Mouse (Mus musculus) forebrain, postnatal 0 days (tissue): ENCODE data around the gene Haspin. TPM values are rescaled to one million over a fixed set of nuclear protein-coding genes. Genes with fewer than 3 reads are reported as not detected.

Source experiments
- ATAC-seq: fragments of 200-750 bp; cut with Nextera tagmentation; 2 replicates; pipeline ENCODE4 v1.8.0; 2017; ENCODE audit warnings: mild to moderate bottlenecking, moderate library complexity
- DNase-seq: peaks from one replicate; pipeline ENCODE4 v3.0.0-alpha.2; 2015
- H3K27ac ChIP-seq: fragments of 300-500 bp; sonication (generic); 2 replicates; pipeline ENCODE4 v1.5.1; 2014; ENCODE audit warnings: low read depth, mild to moderate bottlenecking, antibody characterized with exemption, low read length, moderate library complexity, mixed read lengths
- H3K27me3 ChIP-seq: fragments of 300-500 bp; sonication (generic); 2 replicates; pipeline ENCODE4 v1.6.1; 2014; ENCODE audit warnings: mild to moderate bottlenecking, low read length, mixed read lengths; ENCODE audit not compliant: insufficient read depth
- H3K36me3 ChIP-seq: fragments of 300-500 bp; sonication (generic); 2 replicates; pipeline ENCODE4 v1.6.1; 2014; ENCODE audit warnings: mild to moderate bottlenecking, moderate library complexity; ENCODE audit not compliant: insufficient read depth
- H3K4me1 ChIP-seq: fragments of 300-500 bp; sonication (generic); 2 replicates; pipeline ENCODE4 v1.6.1; 2014; ENCODE audit warnings: antibody characterized with exemption; ENCODE audit not compliant: insufficient read depth
- H3K4me2 ChIP-seq: fragments of 300-500 bp; sonication (generic); 2 replicates; pipeline ENCODE4 v1.6.1; 2014; ENCODE audit warnings: low read depth, mild to moderate bottlenecking, moderate library complexity
- H3K4me3 ChIP-seq: fragments of 300-500 bp; sonication (generic); 2 replicates; pipeline ENCODE4 v1.5.1; 2014; ENCODE audit warnings: low read depth, low read length, mixed read lengths
- H3K9ac ChIP-seq: fragments of 300-500 bp; sonication (generic); 2 replicates; pipeline ENCODE4 v1.6.1; 2014; ENCODE audit warnings: mild to moderate bottlenecking
- H3K9me3 ChIP-seq: fragments of 300-500 bp; sonication (generic); 2 replicates; pipeline ENCODE4 v1.6.1; 2016; ENCODE audit warnings: low read length
- CTCF ChIP-seq: sonication (generic); IDR thresholded peaks from 2 replicates; pipeline ENCODE4 v1.5.1; 2016; ENCODE audit warnings: antibody characterized with exemption, control low read depth, low read depth
- WGBS: fragments of 180-500 bp; shearing (Covaris S2); extraction: QIAGEN DNeasy Blood & Tissue Kit; methylation state at CpG from one replicate; pipeline ENCODE4 v1.1.7; 2014; 5-methylcytosine and 5-hydroxymethylcytosine counted together
- polyA plus RNA-seq: library from polyadenylated mRNA; unstranded; fragments of >200 nt; fragmentation: Nextera tagmentation; extraction: Ambion mirVana; gene quantifications from 2 replicates; pipeline ENCODE4 v1.2.1, GENCODE M21; 2015
- total RNA-seq: library from RNA; depleted of rRNA; stranded (reverse); fragments of >200 nt; gene quantifications from 2 replicates; pipeline ENCODE4 v1.2.3, GENCODE M21; 2014; rRNA removed

Gene Haspin
- total and polyA plus RNA-seq, 2 experiments from 2014 or later, result 2.0 to 2.4 TPM

- H3K27me3 ChIP-seq, result no peaks in the 10 kb centered on the region
- no peaks in the 10 kb centered on the region for H3K36me3 ChIP-seq
- H3K9ac ChIP-seq, result no peak within 1 kb of the TSS
- ATAC-seq, result no peak
- no peak within 1 kb of the TSS for H3K4me3 ChIP-seq
- no peaks in the 10 kb centered on the region for H3K4me1 ChIP-seq
- 87% methylated on average over 4 of the region's 4 CpGs for WGBS
- no peak for TF ChIP-seq CTCF
- no peaks in the 10 kb centered on the region for H3K9me3 ChIP-seq
- H3K4me2 ChIP-seq, result no peak within 1 kb of the TSS
- no peak within 1 kb of the TSS for H3K27ac ChIP-seq
- DNase-seq, result no peak
Measured at GRCm38 (mm10) chr11:73090283-73090682, 47.8 kb downstream of the Haspin start, which contains the start of gene Itgae. TSS of gene Itgae (plus strand) at chr11:73090583.

DNA sequence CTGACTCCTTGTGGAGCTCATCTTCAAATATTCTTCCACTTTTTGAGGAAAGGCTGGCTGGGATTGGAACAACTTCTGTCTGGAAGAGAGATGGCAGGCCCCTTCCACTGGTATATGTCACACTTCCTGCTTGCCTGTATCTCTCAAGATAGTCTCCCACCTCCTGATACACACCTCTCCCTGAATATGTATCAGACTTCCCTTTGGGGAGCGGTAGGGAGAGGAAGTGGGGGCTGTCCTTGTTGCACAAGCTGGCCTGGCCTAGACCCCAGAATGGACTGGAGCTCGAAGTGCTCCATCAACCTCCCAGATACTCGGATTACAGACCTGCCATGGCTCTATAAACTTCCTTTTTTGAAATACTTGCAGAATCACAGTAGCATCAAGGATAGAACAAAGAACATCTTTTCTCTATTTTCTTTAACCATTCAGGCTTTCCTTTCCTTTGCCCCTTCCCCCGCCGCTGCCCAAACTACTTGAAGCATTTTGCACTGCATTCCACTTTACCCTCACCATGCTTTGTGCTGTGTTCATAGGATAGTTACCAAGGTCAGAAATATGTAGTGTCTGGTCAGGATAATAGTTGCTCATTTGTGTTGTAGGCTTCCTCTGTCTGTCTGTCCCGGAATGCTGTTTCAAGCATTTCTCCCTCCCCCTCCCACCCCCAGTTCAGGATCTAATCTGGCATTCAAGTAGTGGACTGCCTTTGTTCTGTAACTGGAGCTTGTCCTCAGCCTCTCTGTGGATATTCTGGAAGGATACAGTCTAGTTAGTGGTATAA lies 50.2 kb downstream of the Haspin start:
- Histone ChIP-seq H3K9ac (no peak overlapping the region), H3K36me3 (no peaks in the 10 kb centered on the region), H3K4me2 (no peak overlapping the region), H3K4me1 (no peaks in the 10 kb centered on the region), H3K27me3 (no peaks in the 10 kb centered on the region), H3K4me3 (no peak overlapping the region), H3K27ac (no peak overlapping the region), H3K9me3 (no peaks in the 10 kb centered on the region)
- no peak for TF ChIP-seq CTCF
- ATAC-seq (no peak), DNase-seq (no peak)
- 43% methylated on average over 6 of the region's 6 CpGs for WGBS

Other genes with a start within 250 kb of the Haspin start
- gene Atp2a3, start 177.1 kb downstream of the Haspin start, total RNA-seq, result 1.5 and 1.6 TPM in 2 replicates
- gene Atp2a3, start 177.1 kb downstream of the Haspin start, polyA plus RNA-seq, result 1.7 and 2.4 TPM in 2 replicates
- 0.08 and 2.0 TPM in 2 replicates for gene P2rx1, start 139.2 kb downstream of the Haspin start, total RNA-seq
- 0.19 and 0.25 TPM in 2 replicates for gene P2rx1, start 139.2 kb downstream of the Haspin start, polyA plus RNA-seq
- gene Camkk1, start 119.3 kb downstream of the Haspin start, total RNA-seq, result 24.2 and 26.3 TPM in 2 replicates
- 22.9 and 25.1 TPM in 2 replicates for gene Camkk1, start 119.3 kb downstream of the Haspin start, polyA plus RNA-seq
- gene Ncbp3, start 90.5 kb downstream of the Haspin start, total RNA-seq, result 8.5 and 11.0 TPM in 2 replicates
- gene Ncbp3, start 90.5 kb downstream of the Haspin start, polyA plus RNA-seq, result 3.6 and 6.1 TPM in 2 replicates
- gene Itgae, start 47.7 kb downstream of the Haspin start, total RNA-seq, result 0.08 and 0.24 TPM in 2 replicates
- gene Itgae, start 47.7 kb downstream of the Haspin start, polyA plus RNA-seq, result 0.20 and 0.21 TPM in 2 replicates
- gene P2rx5, start 22.1 kb upstream of the Haspin start, total RNA-seq, result 0.46 and 0.57 TPM in 2 replicates
- gene P2rx5, start 22.1 kb upstream of the Haspin start, polyA plus RNA-seq, result 0.69 TPM in 2 replicates
- gene Emc6, start 38.7 kb upstream of the Haspin start, total RNA-seq, result 127 and 153 TPM in 2 replicates
- gene Emc6, start 38.7 kb upstream of the Haspin start, polyA plus RNA-seq, result 182 and 219 TPM in 2 replicates
- 52.2 and 59.5 TPM in 2 replicates for gene Tax1bp3, start 38.8 kb upstream of the Haspin start, total RNA-seq
- 122 and 137 TPM in 2 replicates for gene Tax1bp3, start 38.8 kb upstream of the Haspin start, polyA plus RNA-seq
- 15.3 and 17.0 TPM in 2 replicates for gene Ctns, start 60.7 kb upstream of the Haspin start, total RNA-seq
- 9.6 and 12.7 TPM in 2 replicates for gene Ctns, start 60.7 kb upstream of the Haspin start, polyA plus RNA-seq
- 0.85 and 1.8 TPM in 2 replicates for gene Shpk, start 61.2 kb upstream of the Haspin start, total RNA-seq
- 1.5 and 2.2 TPM in 2 replicates for gene Shpk, start 61.2 kb upstream of the Haspin start, polyA plus RNA-seq
- gene Trpv1, start 96.0 kb upstream of the Haspin start, total RNA-seq, result 0.38 TPM in 2 replicates
- 0.22 and 0.38 TPM in 2 replicates for gene Trpv1, start 96.0 kb upstream of the Haspin start, polyA plus RNA-seq
- gene Trpv3, start 129.1 kb upstream of the Haspin start, total RNA-seq, result 0.29 and 0.31 TPM in 2 replicates
- gene Trpv3, start 129.1 kb upstream of the Haspin start, polyA plus RNA-seq, result 0.05 and 0.13 TPM in 2 replicates
- gene Aspa, start 191.3 kb upstream of the Haspin start, total RNA-seq, result 3.5 and 4.3 TPM in 2 replicates
- 4.0 and 4.1 TPM in 2 replicates for gene Aspa, start 191.3 kb upstream of the Haspin start, polyA plus RNA-seq
- not detected in 2 replicates for gene Gm49340, start 191.4 kb upstream of the Haspin start, total RNA-seq
- not detected in 2 replicates for gene Gm49340, start 191.4 kb upstream of the Haspin start, polyA plus RNA-seq
- 0.15 TPM in 1 of 2 replicates, not detected in the other for gene Spata22, start 191.4 kb upstream of the Haspin start, total RNA-seq
- gene Spata22, start 191.4 kb upstream of the Haspin start, polyA plus RNA-seq, result 0.12 TPM in 1 of 2 replicates, not detected in the other
- gene Olfr20, start 212.5 kb upstream of the Haspin start, total RNA-seq, result not detected in 2 replicates
- gene Olfr20, start 212.5 kb upstream of the Haspin start, polyA plus RNA-seq, result not detected in 2 replicates
- not detected in 2 replicates for gene Olfr376, start 233.0 kb upstream of the Haspin start, total RNA-seq
- gene Olfr376, start 233.0 kb upstream of the Haspin start, polyA plus RNA-seq, result not detected in 2 replicates